Mouse (Mus musculus) hindbrain, embryonic 14.5 days (tissue): ENCODE results near the gene Ola1. TPM values are rescaled to one million over a fixed set of nuclear protein-coding genes. Genes with fewer than 3 reads are reported as not detected.

Experiments used
- ATAC-seq: fragments of 200-750 bp; cut with Nextera tagmentation; 2 replicates; pipeline ENCODE4 v1.8.0; 2017; ENCODE audit warnings: moderate number of reproducible peaks, mild to moderate bottlenecking, moderate TSS enrichment, moderate library complexity; ENCODE audit not compliant: low FRiP score
- DNase-seq: peaks from one replicate; pipeline ENCODE4 v3.0.0-alpha.2; 2015; ENCODE audit warnings: low spot score
- H3K27ac ChIP-seq: fragments of 300-500 bp; sonication (generic); 2 replicates; pipeline ENCODE4 v1.5.1; 2014; ENCODE audit warnings: mild to moderate bottlenecking, moderate library complexity
- H3K27me3 ChIP-seq: fragments of 300-500 bp; sonication (generic); 2 replicates; pipeline ENCODE4 v1.6.1; 2014; ENCODE audit warnings: mild to moderate bottlenecking, low read length, mixed read lengths; ENCODE audit not compliant: control insufficient read depth, insufficient read depth
- H3K36me3 ChIP-seq: fragments of 300-500 bp; sonication (generic); replicated peaks from 2 replicates; pipeline ENCODE4 v1.6.1; 2014; ENCODE audit not compliant: control insufficient read depth, insufficient read depth
- H3K4me1 ChIP-seq: fragments of 300-500 bp; sonication (generic); replicated peaks from 2 replicates; pipeline ENCODE4 v1.6.1; 2014; ENCODE audit warnings: antibody characterized with exemption, low read length, mixed read lengths; ENCODE audit not compliant: control insufficient read depth, insufficient read depth
- H3K4me2 ChIP-seq: fragments of 300-500 bp; sonication (generic); replicated peaks from 2 replicates; pipeline ENCODE4 v1.6.1; 2014; ENCODE audit warnings: mild to moderate bottlenecking, moderate library complexity
- H3K4me3 ChIP-seq: fragments of 300-500 bp; sonication (generic); replicated peaks from 2 replicates; pipeline ENCODE4 v1.5.1; 2014; ENCODE audit warnings: mild to moderate bottlenecking, low read length
- H3K9ac ChIP-seq: fragments of 300-500 bp; sonication (generic); 2 replicates; pipeline ENCODE4 v1.6.1; 2014
- H3K9me3 ChIP-seq: fragments of 300-500 bp; sonication (generic); 2 replicates; pipeline ENCODE4 v1.6.1; 2016; ENCODE audit warnings: low read length; ENCODE audit not compliant: control insufficient read depth
- WGBS: fragments of 180-500 bp; shearing (Covaris S2); extraction: QIAGEN DNeasy Blood & Tissue Kit; methylation state at CpG from one replicate; pipeline ENCODE4 v1.1.7; 2014; 5-methylcytosine and 5-hydroxymethylcytosine counted together
- polyA plus RNA-seq: library from polyadenylated mRNA; unstranded; fragments of >200 nt; fragmentation: Nextera tagmentation; extraction: Ambion mirVana; gene quantifications from 2 replicates; pipeline ENCODE4 v1.2.1, GENCODE M21; 2014

The Ola1 gene
- polyA plus RNA-seq, 1 experiment from 2014 or later = 100 TPM

- Histone ChIP-seq H3K27me3 (no peaks in the 10 kb centered on the region), H3K4me2 (no peak overlapping the region), H3K9me3 (no peaks in the 10 kb centered on the region), H3K27ac (no peak overlapping the region), H3K9ac (no peak overlapping the region), H3K4me1 (no peaks in the 10 kb centered on the region), H3K36me3 (no peaks in the 10 kb centered on the region), H3K4me3 (no peak overlapping the region)
- DNase-seq (no peak), ATAC-seq (no peak)
- 43% methylated on average over 12 of the region's 12 CpGs for WGBS
These were observed 159.0 kb downstream of the Ola1 start for GRCm38 (mm10) chr2:73059550-73060258.

GRCm38 (mm10) chr2:73058344-73058743 is 160.4 kb downstream of the Ola1 start:
- H3K4me2 ChIP-seq = no peak overlapping the region
- H3K27me3 ChIP-seq = no peaks in the 10 kb centered on the region
- WGBS = 87% methylated on average over 1 of the region's 1 CpGs
- H3K4me3 ChIP-seq = no peak overlapping the region
- H3K36me3 ChIP-seq = no peaks in the 10 kb centered on the region
- no peak overlapping the region for H3K27ac ChIP-seq
- no peak overlapping the region for H3K9ac ChIP-seq
- ATAC-seq (no peak), DNase-seq (no peak)
- no peaks in the 10 kb centered on the region for H3K9me3 ChIP-seq
- H3K4me1 ChIP-seq = no peaks in the 10 kb centered on the region

GRCm38 (mm10) chr2:73057589-73057988 is 161.1 kb downstream of the Ola1 start:
- Histone ChIP-seq H3K9ac (no peak overlapping the region), H3K4me3 (no peak overlapping the region), H3K36me3 (no peaks in the 10 kb centered on the region), H3K9me3 (0 out of 2 replicates have a peak, but pooled peaks cover 6% of the 10 kb centered on the region), H3K27ac (no peak overlapping the region), H3K4me1 (no peaks in the 10 kb centered on the region), H3K4me2 (no peak overlapping the region), H3K27me3 (no peaks in the 10 kb centered on the region)
- WGBS = 92% methylated on average over 2 of the region's 2 CpGs
- no peak for ATAC-seq
- no peak for DNase-seq

- no peaks in the 10 kb centered on the region for H3K4me1 ChIP-seq
- H3K9me3 ChIP-seq = 0 out of 2 replicates have a peak, but pooled peaks cover 6% of the 10 kb centered on the region
- DNase-seq = no peak
- no peak overlapping the region for H3K4me2 ChIP-seq
- no peak overlapping the region for H3K9ac ChIP-seq
- no peak for ATAC-seq
- H3K27ac ChIP-seq = no peak overlapping the region
- 86% methylated on average over 17 of the region's 17 CpGs for WGBS
- no peak overlapping the region for H3K4me3 ChIP-seq
- no peaks in the 10 kb centered on the region for H3K36me3 ChIP-seq
- H3K27me3 ChIP-seq = no peaks in the 10 kb centered on the region
These were observed 162.4 kb downstream of the Ola1 start for GRCm38 (mm10) chr2:73056090-73056956.

- Histone ChIP-seq H3K36me3 (no peaks in the 10 kb centered on the region), H3K9me3 (0 out of 2 replicates have a peak, but pooled peaks cover 6% of the 10 kb centered on the region), H3K9ac (no peak overlapping the region), H3K27me3 (no peaks in the 10 kb centered on the region), H3K27ac (no peak overlapping the region), H3K4me2 (no peak overlapping the region), H3K4me3 (no peak overlapping the region), H3K4me1 (no peaks in the 10 kb centered on the region)
- WGBS = 91% methylated on average over 9 of the region's 9 CpGs
- ATAC-seq (no peak), DNase-seq (no peak)
These were observed 164.8 kb downstream of the Ola1 start for GRCm38 (mm10) chr2:73053791-73054490.

GRCm38 (mm10) chr2:73050401-73050800 is 168.3 kb downstream of the Ola1 start:
- H3K4me2 ChIP-seq = no peak overlapping the region
- no peaks in the 10 kb centered on the region for H3K4me1 ChIP-seq
- H3K36me3 ChIP-seq = no peaks in the 10 kb centered on the region
- H3K9me3 ChIP-seq = 0 out of 2 replicates have a peak, but pooled peaks cover 6% of the 10 kb centered on the region
- DNase-seq = no peak
- no peak overlapping the region for H3K9ac ChIP-seq
- H3K4me3 ChIP-seq = no peak overlapping the region
- H3K27ac ChIP-seq = no peak overlapping the region
- ATAC-seq = no peak
- H3K27me3 ChIP-seq = no peaks in the 10 kb centered on the region
- 91% methylated on average over 8 of the region's 8 CpGs for WGBS

- Histone ChIP-seq H3K4me2 (no peak overlapping the region), H3K9ac (no peak overlapping the region), H3K27me3 (no peaks in the 10 kb centered on the region), H3K4me1 (no peaks in the 10 kb centered on the region), H3K27ac (no peak overlapping the region), H3K36me3 (no peaks in the 10 kb centered on the region), H3K9me3 (0 out of 2 replicates have a peak, but pooled peaks cover 6% of the 10 kb centered on the region), H3K4me3 (no peak overlapping the region)
- no peak for ATAC-seq
- 89% methylated on average over 4 of the region's 4 CpGs for WGBS
- DNase-seq = no peak
These were observed 168.7 kb downstream of the Ola1 start for GRCm38 (mm10) chr2:73049977-73050376.

GRCm38 (mm10) chr2:73049001-73049684 is 169.6 kb downstream of the Ola1 start:
- H3K27me3 ChIP-seq = no peaks in the 10 kb centered on the region

More at GRCm38 (mm10) chr2:73049001-73049684, 169.6 kb downstream of the Ola1 start:
- Histone ChIP-seq H3K9me3 (0 out of 2 replicates have a peak, but pooled peaks cover 6% of the 10 kb centered on the region), H3K4me3 (no peak overlapping the region), H3K9ac (no peak overlapping the region), H3K4me1 (no peaks in the 10 kb centered on the region), H3K4me2 (no peak overlapping the region), H3K36me3 (no peaks in the 10 kb centered on the region), H3K27ac (no peak overlapping the region)
- ATAC-seq (no peak), DNase-seq (no peak)
- 71% methylated on average over 6 of the region's 6 CpGs for WGBS
